Mouse (Mus musculus): ENCODE measurements around the gene Ankrd39. TPM values are rescaled to one million over a fixed set of nuclear protein-coding genes. Genes with fewer than 3 reads are reported as not detected.

Gene Ankrd39
- polyA plus RNA-seq, 1 experiment from 2014 or later, result 29.2 TPM

DNA sequence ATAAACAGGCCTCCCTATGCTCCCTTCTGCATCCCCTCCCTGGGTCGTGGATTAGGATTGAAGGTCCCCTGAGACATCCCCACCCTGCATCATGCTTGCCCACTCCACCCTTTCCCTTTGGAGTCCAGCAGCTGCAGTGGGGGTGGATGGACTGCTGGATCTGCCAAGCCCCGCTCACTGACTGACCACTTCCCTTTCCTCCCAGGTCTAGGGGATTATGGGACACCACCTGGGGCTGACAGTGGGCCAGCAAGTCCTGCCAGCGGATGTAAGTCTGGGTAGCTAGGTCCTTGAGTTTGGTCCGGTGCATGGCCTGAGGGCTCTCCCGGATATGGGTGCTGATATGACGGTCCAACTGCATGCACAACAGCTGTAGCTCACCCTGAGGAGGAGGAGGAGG lies 16.9 kb upstream of the Ankrd39 start:
- no peaks in the 10 kb centered on the region for H3K9me3 ChIP-seq (ENCODE audit: low read length)
- H3K27me3 ChIP-seq (ENCODE audit: insufficient read depth, low read length), result no peaks in the 10 kb centered on the region
- H3K9ac ChIP-seq (replicated peaks; ENCODE audit: low read length), result no peak overlapping the region
- H3K36me3 ChIP-seq (ENCODE audit: insufficient read depth, low read length), result no peaks in the 10 kb centered on the region
- no peak for ATAC-seq (ENCODE audit: low FRiP score, low TSS enrichment)
- no peak overlapping the region for H3K4me2 ChIP-seq (replicated peaks; ENCODE audit: low read depth, low read length)
- H3K4me1 ChIP-seq (ENCODE audit: insufficient read depth, low read length), result peaks cover 84% of the 10 kb centered on the region
- H3K27ac ChIP-seq (ENCODE audit: low read length), result no peak overlapping the region
- H3K4me3 ChIP-seq (ENCODE audit: low read length), result no peak overlapping the region
- WGBS, result 67% methylated on average over 6 of the region's 6 CpGs

DNA sequence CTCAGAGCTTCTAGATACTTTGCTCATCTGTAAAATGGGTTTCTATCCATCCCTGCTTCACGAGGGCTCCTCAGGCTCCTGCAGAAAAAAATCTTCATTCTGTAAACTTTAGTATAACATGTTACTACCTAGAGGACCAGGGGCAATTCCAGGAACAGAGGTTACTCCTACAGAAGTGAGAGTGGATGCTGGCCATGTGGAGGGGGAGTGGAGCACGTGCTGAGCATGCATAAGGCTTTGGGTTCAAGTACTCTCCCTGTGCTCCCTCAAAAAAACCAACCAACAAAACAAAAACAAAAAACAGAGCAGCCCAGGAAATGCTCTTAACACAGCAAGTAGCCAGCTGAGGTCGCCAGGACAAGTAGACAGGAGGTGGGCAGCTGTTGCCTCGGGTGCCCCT lies 16.4 kb upstream of the Ankrd39 start:
- H3K27ac ChIP-seq (ENCODE audit: low read length), result peak overlapping the region; percentile 73; the same call in 1 of the 2 replicates

DNA sequence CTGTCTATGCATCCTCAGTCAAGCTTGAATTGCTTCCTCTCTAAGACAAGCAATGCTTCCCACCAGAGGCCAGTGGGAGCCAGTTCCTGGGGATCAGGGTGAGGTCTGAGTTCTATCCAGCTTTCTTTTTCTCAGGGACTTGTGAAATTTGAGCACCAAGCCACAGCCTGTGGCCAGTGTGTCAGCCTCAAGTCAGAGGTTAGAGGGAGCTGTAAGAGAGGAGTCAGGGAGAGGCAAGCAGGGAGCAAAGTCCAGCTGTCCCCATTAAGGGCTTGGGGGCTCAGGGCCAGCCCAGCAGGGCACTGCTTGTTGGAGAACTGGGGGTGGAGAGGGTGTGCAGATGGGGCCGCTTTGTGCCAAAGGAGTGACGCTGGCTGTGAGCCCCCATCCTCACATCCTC lies 16.0 kb upstream of the Ankrd39 start:
- H3K4me1 ChIP-seq (ENCODE audit: insufficient read depth, low read length), result peaks cover 84% of the 10 kb centered on the region
- ATAC-seq (ENCODE audit: low FRiP score, low TSS enrichment), result peak; percentile 14

More for the DNA sequence above, 16.4 kb upstream of the Ankrd39 start:
- Histone ChIP-seq H3K4me1 (ENCODE audit: insufficient read depth, low read length) (peaks cover 84% of the 10 kb centered on the region), H3K9me3 (ENCODE audit: low read length) (no peaks in the 10 kb centered on the region), H3K36me3 (ENCODE audit: insufficient read depth, low read length) (no peaks in the 10 kb centered on the region), H3K4me3 (ENCODE audit: low read length) (no peak overlapping the region), H3K4me2 (replicated peaks; ENCODE audit: low read depth, low read length) (no peak overlapping the region), H3K9ac (replicated peaks; ENCODE audit: low read length) (no peak overlapping the region), H3K27me3 (ENCODE audit: insufficient read depth, low read length) (no peaks in the 10 kb centered on the region)
- WGBS, result 40% methylated on average over 4 of the region's 4 CpGs
- no peak for ATAC-seq (ENCODE audit: low FRiP score, low TSS enrichment)

DNA sequence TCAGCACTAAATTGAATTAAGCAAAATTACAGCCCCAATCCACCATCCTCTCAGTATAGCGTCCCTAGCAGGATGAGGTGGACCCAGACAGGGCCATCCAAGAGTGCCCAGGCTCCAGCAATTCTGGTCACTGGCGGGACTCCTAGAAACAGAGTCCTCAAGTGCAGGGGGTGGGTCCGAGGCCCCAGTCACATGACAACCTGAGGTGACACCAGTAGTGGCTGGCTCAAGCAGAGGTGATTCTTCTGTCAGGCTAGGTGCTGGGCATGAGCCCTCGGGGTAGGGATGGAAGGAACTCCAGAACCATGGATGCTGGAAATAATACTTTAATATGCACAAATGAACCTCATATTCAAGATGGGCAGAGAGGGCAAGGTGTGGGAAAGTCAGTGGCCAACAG lies 15.1 kb upstream of the Ankrd39 start:
- no peak overlapping the region for H3K4me2 ChIP-seq (replicated peaks; ENCODE audit: low read depth, low read length)
- H3K4me1 ChIP-seq (ENCODE audit: insufficient read depth, low read length), result peaks cover 78% of the 10 kb centered on the region
- no peaks in the 10 kb centered on the region for H3K9me3 ChIP-seq (ENCODE audit: low read length)
- H3K9ac ChIP-seq (replicated peaks; ENCODE audit: low read length), result 0 out of 2 replicates have a peak overlapping the region, but pooled peaks have one; percentile 5
- ATAC-seq (ENCODE audit: low FRiP score, low TSS enrichment), result no peak
- WGBS, result 50% methylated on average over 4 of the region's 4 CpGs
- H3K27me3 ChIP-seq (ENCODE audit: insufficient read depth, low read length), result no peaks in the 10 kb centered on the region
- H3K36me3 ChIP-seq (ENCODE audit: insufficient read depth, low read length), result no peaks in the 10 kb centered on the region
- no peak overlapping the region; the same call in 1 of the 2 replicates for H3K27ac ChIP-seq (ENCODE audit: low read length)
- no peak overlapping the region for H3K4me3 ChIP-seq (ENCODE audit: low read length)

More for the DNA sequence above, 16.0 kb upstream of the Ankrd39 start:
- no peaks in the 10 kb centered on the region for H3K9me3 ChIP-seq (ENCODE audit: low read length)
- peak overlapping the region; percentile 6; the same call in 1 of the 2 replicates for H3K9ac ChIP-seq (replicated peaks; ENCODE audit: low read length)
- 29% methylated on average over 2 of the region's 2 CpGs for WGBS
- no peak overlapping the region for H3K4me2 ChIP-seq (replicated peaks; ENCODE audit: low read depth, low read length)
- no peaks in the 10 kb centered on the region for H3K27me3 ChIP-seq (ENCODE audit: insufficient read depth, low read length)
- H3K36me3 ChIP-seq (ENCODE audit: insufficient read depth, low read length), result no peaks in the 10 kb centered on the region
- no peak overlapping the region for H3K4me3 ChIP-seq (ENCODE audit: low read length)
- H3K27ac ChIP-seq (ENCODE audit: low read length), result peak overlapping the region; percentile 73

DNA sequence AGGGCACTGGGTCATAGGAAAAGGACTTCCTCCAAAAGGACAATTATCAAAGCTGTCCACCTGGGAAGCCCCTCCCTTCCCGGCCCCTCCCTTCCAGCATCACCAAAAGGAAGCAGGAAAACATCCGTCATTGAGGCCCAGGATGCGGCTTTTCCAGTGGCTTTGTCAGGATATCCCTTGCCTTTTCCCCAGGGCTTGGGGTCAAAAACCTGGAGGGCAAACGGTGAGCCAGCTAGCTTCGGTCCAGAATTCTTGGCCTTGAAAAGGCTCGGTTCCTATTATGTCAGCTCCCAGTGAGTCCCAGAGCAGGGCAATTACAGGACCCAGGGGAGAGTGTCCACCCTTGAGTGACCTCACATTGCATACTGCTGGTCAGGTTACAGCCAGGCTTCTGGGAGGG lies 13.7 kb upstream of the Ankrd39 start:
- no peak overlapping the region for H3K9ac ChIP-seq (replicated peaks; ENCODE audit: low read length)
- no peak for ATAC-seq (ENCODE audit: low FRiP score, low TSS enrichment)
- 20% methylated on average over 6 of the region's 6 CpGs for WGBS
- no peaks in the 10 kb centered on the region for H3K27me3 ChIP-seq (ENCODE audit: insufficient read depth, low read length)
- H3K36me3 ChIP-seq (ENCODE audit: insufficient read depth, low read length), result no peaks in the 10 kb centered on the region
- no peak overlapping the region for H3K4me2 ChIP-seq (replicated peaks; ENCODE audit: low read depth, low read length)
- peaks cover 67% of the 10 kb centered on the region for H3K4me1 ChIP-seq (ENCODE audit: insufficient read depth, low read length)
- H3K27ac ChIP-seq (ENCODE audit: low read length), result peak overlapping the region; percentile 69
- no peak overlapping the region for H3K4me3 ChIP-seq (ENCODE audit: low read length)
- H3K9me3 ChIP-seq (ENCODE audit: low read length), result no peaks in the 10 kb centered on the region

DNA sequence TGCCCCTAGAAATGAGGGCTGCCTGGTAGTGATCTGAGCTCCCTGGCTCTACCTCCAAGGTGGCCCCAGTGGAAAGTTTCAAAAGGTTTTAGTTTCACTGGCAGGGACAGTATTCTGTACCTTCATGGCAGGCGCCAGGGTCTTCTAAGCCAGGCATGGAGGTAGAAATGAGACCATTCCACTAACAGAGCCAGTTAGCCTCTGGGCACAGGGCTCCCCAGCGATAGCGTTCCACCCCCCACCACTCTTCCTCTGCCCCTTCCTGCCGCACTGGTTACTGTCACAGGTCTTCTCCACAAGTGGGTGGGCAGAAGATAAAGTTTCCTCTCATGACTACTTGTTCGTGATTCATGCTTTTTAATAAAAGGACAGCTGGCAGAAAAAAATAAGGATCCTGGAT lies 12.6 kb upstream of the Ankrd39 start:
- H3K27ac ChIP-seq (ENCODE audit: low read length), result peak overlapping the region; percentile 98; the same call in 1 of the 2 replicates
- no peak overlapping the region for H3K4me2 ChIP-seq (replicated peaks; ENCODE audit: low read depth, low read length)
- H3K27me3 ChIP-seq (ENCODE audit: insufficient read depth, low read length), result no peaks in the 10 kb centered on the region
- H3K9ac ChIP-seq (replicated peaks; ENCODE audit: low read length), result no peak overlapping the region; the same call in 1 of the 2 replicates
- no peaks in the 10 kb centered on the region for H3K9me3 ChIP-seq (ENCODE audit: low read length)
- no peak overlapping the region for H3K4me3 ChIP-seq (ENCODE audit: low read length)
- WGBS, result 40% methylated on average over 5 of the region's 5 CpGs
- H3K36me3 ChIP-seq (ENCODE audit: insufficient read depth, low read length), result 0 out of 2 replicates have a peak, but pooled peaks cover 3% of the 10 kb centered on the region
- peaks cover 76% of the 10 kb centered on the region for H3K4me1 ChIP-seq (ENCODE audit: insufficient read depth, low read length)
- no peak for ATAC-seq (ENCODE audit: low FRiP score, low TSS enrichment)

DNA sequence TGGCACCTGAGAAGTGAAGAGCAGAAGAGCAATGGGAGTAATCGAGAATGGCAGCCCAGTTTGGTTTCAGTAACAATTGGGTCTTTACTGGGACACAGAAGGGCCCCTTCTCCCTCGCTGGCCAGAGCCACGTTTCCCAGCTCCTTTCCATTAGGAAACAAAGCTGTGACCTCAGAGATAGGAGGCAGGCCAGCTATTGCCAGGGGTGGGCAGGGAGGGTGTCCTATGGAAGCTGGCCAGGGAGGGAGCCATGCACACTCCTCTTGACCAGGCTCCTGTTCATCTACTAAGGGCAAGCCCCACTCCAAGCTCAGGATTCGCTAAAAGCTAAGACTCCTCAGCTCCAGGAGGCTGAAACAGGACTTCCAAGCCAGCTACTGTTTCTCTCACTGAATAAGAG lies 12.0 kb upstream of the Ankrd39 start:
- Histone ChIP-seq H3K27ac (ENCODE audit: low read length) (peak overlapping the region; percentile 98), H3K36me3 (ENCODE audit: insufficient read depth, low read length) (peaks cover 6% of the 10 kb centered on the region), H3K9me3 (ENCODE audit: low read length) (no peaks in the 10 kb centered on the region), H3K4me3 (ENCODE audit: low read length) (peak overlapping the region; percentile 89), H3K9ac (replicated peaks; ENCODE audit: low read length) (peak overlapping the region; percentile 90), H3K27me3 (ENCODE audit: insufficient read depth, low read length) (no peaks in the 10 kb centered on the region), H3K4me2 (replicated peaks; ENCODE audit: low read depth, low read length) (peak overlapping the region; percentile 97), H3K4me1 (ENCODE audit: insufficient read depth, low read length) (peaks cover 76% of the 10 kb centered on the region)
- ATAC-seq (ENCODE audit: low FRiP score, low TSS enrichment), result no peak
- WGBS, result 9% methylated on average over 4 of the region's 4 CpGs

DNA sequence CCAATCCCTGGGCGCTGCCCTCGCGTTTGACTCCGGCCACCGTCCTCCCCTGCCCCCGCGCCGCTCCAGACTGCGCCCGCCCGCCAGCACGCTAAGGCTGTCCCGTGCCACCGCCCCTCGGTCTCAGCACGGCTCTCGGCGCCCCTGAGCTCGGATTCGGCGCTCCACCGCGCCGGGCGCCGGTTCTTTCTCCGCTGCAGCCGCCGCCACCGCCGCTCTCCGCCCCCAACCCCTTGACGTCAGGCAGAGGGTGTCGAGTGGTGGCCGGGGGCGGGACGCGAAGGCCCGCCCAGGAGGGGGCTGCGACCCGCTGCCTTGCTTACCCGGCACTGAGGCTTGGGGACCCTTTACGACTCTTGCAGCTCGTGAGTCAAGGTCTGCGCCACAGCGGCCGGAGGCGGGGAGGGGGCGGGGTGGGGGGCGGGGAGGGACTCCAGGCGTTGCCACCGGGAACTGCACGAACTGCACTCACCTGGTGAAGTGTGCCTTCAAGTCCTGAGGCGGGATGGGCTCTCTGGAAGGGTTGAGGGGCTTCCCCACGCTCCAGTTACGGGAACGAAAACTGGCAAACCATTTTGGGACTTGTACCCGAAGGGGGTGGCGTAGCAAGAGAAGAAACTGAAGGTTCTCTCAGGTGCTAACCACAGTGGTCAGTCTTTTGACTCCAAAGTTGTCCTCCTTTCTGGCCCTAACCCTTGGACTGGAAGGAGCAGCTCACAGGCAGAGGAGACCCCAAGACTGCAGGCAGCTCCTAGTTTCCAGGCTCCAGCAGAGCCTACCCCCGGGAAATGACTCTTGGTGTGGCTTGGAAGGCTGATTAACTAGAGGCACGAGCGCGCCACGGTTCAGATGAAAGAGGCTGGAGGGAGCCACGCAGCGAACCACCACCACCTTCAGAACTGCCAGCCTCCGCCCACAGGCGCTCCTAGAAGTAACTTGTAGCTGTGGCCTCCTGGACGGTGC lies 11.1 kb upstream of the Ankrd39 start, which contains the start of gene Sema4c:
Gene Sema4c (minus strand): TSS at position 319 of the 963 bp plus-strand sequence.
- WGBS, result under 1% methylated on average over 64 of the region's 69 CpGs

DNA sequence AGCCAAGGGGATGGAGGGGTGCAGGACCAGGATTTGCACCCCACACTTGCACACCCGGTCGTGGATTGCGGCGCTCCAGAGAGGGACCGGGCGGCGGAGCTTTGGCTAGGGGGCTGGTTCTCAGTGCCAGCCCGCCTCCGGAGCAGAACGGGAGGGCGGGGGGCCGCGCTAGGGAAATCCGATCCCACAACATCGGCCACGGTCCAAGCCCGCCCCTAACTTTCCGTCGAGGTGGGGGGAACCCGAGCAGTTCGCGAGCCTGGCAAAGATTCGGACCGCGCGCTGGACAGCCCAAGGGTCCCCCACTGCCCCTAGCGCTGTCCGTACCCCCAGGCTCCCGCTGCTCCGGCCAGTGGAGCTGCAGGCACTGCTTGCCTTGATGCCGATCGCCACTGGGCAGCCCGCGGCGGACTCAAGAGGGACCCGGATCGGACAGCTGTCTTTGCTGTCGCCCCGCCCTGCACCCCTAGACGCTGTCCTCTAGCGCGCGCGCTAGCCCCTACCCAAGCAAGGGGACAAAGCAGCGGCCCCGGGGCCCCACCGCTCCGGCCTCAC lies 10.3 kb upstream of the Ankrd39 start:
- Histone ChIP-seq H3K4me2 (replicated peaks; ENCODE audit: low read depth, low read length) (peak overlapping the region; percentile 97), H3K9ac (replicated peaks; ENCODE audit: low read length) (peak overlapping the region; percentile 90), H3K4me3 (ENCODE audit: low read length) (peak overlapping the region; percentile 89), H3K4me1 (ENCODE audit: insufficient read depth, low read length) (peaks cover 76% of the 10 kb centered on the region), H3K27ac (ENCODE audit: low read length) (peak overlapping the region; percentile 98), H3K9me3 (ENCODE audit: low read length) (no peaks in the 10 kb centered on the region), H3K36me3 (ENCODE audit: insufficient read depth, low read length) (peaks cover 24% of the 10 kb centered on the region), H3K27me3 (ENCODE audit: insufficient read depth, low read length) (no peaks in the 10 kb centered on the region)
- peak; percentile 78 for ATAC-seq (ENCODE audit: low FRiP score, low TSS enrichment)
- under 1% methylated on average over 48 of the region's 48 CpGs for WGBS

More for the DNA sequence above, 11.1 kb upstream of the Ankrd39 start, which contains the start of gene Sema4c:
- peak; percentile 73 for ATAC-seq (ENCODE audit: low FRiP score, low TSS enrichment)
- H3K27ac ChIP-seq (ENCODE audit: low read length), result peak within 1 kb of the TSS; percentile 98
- H3K4me2 ChIP-seq (replicated peaks; ENCODE audit: low read depth, low read length), result peak within 1 kb of the TSS; percentile 97
- H3K4me1 ChIP-seq (ENCODE audit: insufficient read depth, low read length), result peaks cover 77% of the 10 kb centered on the region
- H3K36me3 ChIP-seq (ENCODE audit: insufficient read depth, low read length), result peaks cover 16% of the 10 kb centered on the region
- H3K4me3 ChIP-seq (ENCODE audit: low read length), result peak within 1 kb of the TSS; percentile 89
- peak within 1 kb of the TSS; percentile 90 for H3K9ac ChIP-seq (replicated peaks; ENCODE audit: low read length)
- H3K9me3 ChIP-seq (ENCODE audit: low read length), result no peaks in the 10 kb centered on the region
- no peaks in the 10 kb centered on the region for H3K27me3 ChIP-seq (ENCODE audit: insufficient read depth, low read length)

Data from kidney, embryonic 16.5 days (tissue).